Mouse (Mus musculus): ENCODE measurements around the gene Fam161a. TPM values are rescaled to one million over a fixed set of nuclear protein-coding genes. Genes with fewer than 3 reads are reported as not detected.

Gene Fam161a
- polyA plus RNA-seq, 1 experiment from 2014 or later, result 4.7 TPM

DNA sequence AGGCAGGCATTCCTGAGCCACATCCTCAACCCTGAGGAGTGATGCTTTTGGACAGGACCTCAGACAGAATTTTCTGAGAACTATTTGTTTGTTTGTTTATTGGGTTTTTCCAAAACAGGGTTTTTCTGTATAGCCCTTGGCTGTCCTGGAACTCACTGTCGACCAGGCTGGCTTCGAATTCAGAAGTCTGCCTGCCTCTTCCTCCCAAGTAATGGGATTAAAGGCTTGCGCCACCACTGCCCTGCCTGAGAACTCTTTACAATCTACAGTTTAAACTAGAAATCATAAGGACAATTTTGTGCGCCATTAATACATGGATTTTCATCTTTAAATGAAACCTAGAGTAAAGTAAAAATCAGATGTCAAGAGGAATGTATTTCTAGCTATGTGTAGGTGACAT is 11.9 kb upstream of the Fam161a start:
- no peak overlapping the region for H3K27ac ChIP-seq (replicated peaks)
- H3K27me3 ChIP-seq, result no peaks in the 10 kb centered on the region
- no peaks in the 10 kb centered on the region for H3K9me3 ChIP-seq
- no peak overlapping the region for H3K4me3 ChIP-seq
- no peak overlapping the region for H3K9ac ChIP-seq (replicated peaks)
- peaks cover 13% of the 10 kb centered on the region for H3K4me1 ChIP-seq
- no peak for ATAC-seq (ENCODE audit: low FRiP score, low read depth)
- H3K4me2 ChIP-seq (replicated peaks), result no peak overlapping the region
- H3K36me3 ChIP-seq, result peaks cover 61% of the 10 kb centered on the region
- WGBS, result 94% methylated on average over 4 of the region's 4 CpGs

DNA sequence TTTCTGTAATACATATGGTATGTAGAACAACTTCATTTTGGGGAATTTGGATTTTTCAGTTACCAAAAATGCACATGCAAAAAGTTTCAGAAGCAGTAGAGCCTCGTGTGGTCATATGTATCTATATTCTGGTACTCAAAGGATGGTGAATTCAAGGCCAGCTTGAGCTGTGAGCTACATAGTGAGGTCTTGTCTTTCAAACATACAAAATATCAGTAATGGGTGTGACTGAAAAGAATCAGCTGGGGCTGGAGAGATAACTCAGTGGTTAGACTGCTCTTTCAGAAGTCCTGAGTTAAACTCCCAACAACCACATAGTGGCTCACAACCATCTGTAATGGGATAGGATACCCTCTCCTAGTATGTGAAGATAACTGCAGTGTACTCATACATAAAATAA is 9.0 kb upstream of the Fam161a start:
- H3K36me3 ChIP-seq, result peaks cover 82% of the 10 kb centered on the region
- 92% methylated on average over 1 of the region's 1 CpGs for WGBS
- no peak overlapping the region for H3K4me2 ChIP-seq (replicated peaks)
- no peaks in the 10 kb centered on the region for H3K27me3 ChIP-seq
- H3K9ac ChIP-seq (replicated peaks), result no peak overlapping the region
- no peak overlapping the region for H3K27ac ChIP-seq (replicated peaks)
- H3K4me1 ChIP-seq, result no peaks in the 10 kb centered on the region
- H3K9me3 ChIP-seq, result no peaks in the 10 kb centered on the region
- no peak for ATAC-seq (ENCODE audit: low FRiP score, low read depth)
- no peak overlapping the region for H3K4me3 ChIP-seq

DNA sequence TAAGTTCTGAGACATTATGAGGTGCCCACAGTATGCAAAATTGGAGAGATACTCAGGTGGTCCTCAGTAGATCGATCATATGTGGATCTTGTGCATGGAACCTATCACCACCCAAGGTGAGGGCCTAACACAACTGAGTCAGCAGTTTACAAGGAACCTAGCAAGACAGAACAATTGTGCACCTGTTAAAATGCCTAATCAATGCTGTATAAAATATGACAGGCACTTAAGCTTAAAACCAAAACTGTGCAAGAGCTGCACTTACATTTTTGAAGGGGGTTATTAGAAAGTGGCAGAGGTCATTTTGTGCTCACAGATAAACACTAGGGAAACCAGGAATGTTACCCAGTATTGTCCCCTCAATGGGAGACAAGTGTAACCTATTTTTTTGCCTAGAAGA is 2.1 kb upstream of the Fam161a start:
- Histone ChIP-seq H3K27ac (replicated peaks) (no peak overlapping the region), H3K27me3 (no peaks in the 10 kb centered on the region), H3K9me3 (no peaks in the 10 kb centered on the region), H3K4me1 (peaks cover 4% of the 10 kb centered on the region; the same call in 1 of the 2 replicates), H3K36me3 (peaks cover 38% of the 10 kb centered on the region), H3K4me3 (no peak overlapping the region), H3K9ac (replicated peaks) (no peak overlapping the region), H3K4me2 (replicated peaks) (no peak overlapping the region)
- ATAC-seq (ENCODE audit: low FRiP score, low read depth), result no peak
- 93% methylated on average over 1 of the region's 1 CpGs for WGBS

DNA sequence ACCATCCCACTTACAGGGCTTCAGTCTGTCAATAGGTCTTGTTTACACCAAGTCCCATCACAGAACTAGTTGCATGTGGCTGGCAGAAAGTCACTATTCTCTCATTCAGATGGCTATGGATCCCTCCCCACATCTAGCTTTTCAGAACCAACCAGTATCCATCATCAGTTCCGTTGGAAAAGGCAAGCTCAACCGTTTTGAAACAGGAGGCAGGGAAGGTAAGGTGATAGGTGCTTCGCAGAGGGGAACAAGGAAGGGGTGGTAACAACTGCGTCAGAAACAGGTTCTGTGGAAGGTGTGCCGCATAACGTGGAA is 208 bp upstream of the Fam161a start:
- Histone ChIP-seq H3K36me3 (peaks cover 23% of the 10 kb centered on the region), H3K4me2 (replicated peaks) (peak overlapping the region; percentile 68), H3K4me1 (peaks cover 4% of the 10 kb centered on the region; the same call in 1 of the 2 replicates), H3K27me3 (no peaks in the 10 kb centered on the region), H3K9me3 (no peaks in the 10 kb centered on the region), H3K9ac (replicated peaks) (peak overlapping the region; percentile 44), H3K4me3 (peak overlapping the region; percentile 49), H3K27ac (replicated peaks) (peak overlapping the region; percentile 95)
- peak; percentile 17; the same call in 1 of the 2 replicates for ATAC-seq (ENCODE audit: low FRiP score, low read depth)
- WGBS, result 9% methylated on average over 6 of the region's 6 CpGs

DNA sequence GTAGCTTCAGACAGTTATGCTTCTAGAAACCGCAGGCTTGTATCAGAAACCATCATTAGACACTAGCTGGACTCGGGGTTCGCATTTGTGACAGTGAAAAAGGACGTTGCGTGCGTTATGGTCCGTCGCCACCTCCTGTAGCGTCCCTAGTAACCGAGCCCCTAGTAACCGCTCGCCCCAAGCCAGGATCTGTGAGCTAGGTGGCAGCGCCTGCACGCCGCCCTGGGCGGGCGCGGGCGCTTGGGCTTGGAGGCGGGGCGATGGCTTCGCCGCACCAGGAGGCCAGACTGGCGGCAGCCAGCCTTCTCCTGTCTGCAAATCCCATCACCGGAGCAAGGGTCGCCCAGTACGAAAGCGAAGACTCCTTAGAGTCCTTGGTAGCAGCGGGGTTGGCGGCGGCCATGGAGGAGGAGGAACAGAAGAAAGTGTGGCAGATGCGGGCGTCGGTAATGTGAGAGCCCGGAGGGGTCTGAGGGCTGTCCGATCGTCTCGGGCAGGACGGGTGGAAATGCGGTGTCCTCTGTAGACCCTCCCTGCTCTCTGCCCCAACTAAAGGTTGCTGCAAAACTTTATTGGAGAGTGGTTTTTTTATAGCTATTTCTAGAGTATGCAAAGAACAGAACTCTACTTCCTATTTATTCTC is 971 bp downstream of the Fam161a start:
- Histone ChIP-seq H3K4me2 (replicated peaks) (peak overlapping the region; percentile 68), H3K4me3 (peak overlapping the region; percentile 49), H3K9ac (replicated peaks) (peak overlapping the region; percentile 66), H3K27ac (replicated peaks) (peak overlapping the region; percentile 95), H3K9me3 (no peaks in the 10 kb centered on the region), H3K4me1 (peaks cover 4% of the 10 kb centered on the region; the same call in 1 of the 2 replicates), H3K36me3 (peaks cover 16% of the 10 kb centered on the region), H3K27me3 (no peaks in the 10 kb centered on the region)
- ATAC-seq (ENCODE audit: low FRiP score, low read depth), result peak; percentile 97
- under 1% methylated on average over 40 of the region's 40 CpGs for WGBS

DNA sequence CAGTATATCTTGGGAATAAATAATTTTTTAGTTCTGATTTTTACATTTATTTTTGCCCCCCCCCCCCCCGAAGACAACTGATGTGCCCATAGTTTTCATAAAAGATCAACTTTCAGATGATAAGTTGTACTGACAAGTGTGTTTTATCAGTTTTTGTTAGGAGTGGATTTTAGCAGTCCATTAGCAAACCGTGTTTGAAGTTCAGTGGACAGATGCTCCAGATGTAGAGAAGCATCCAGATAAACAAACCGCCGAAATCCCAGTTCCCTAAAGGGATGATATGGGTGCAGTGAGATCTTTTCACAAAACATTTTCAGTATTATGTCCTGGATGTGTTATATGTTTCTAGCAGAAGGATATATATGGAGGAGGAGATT is 1.5 kb downstream of the Fam161a start:
- H3K9ac ChIP-seq (replicated peaks), result no peak overlapping the region; the same call in 1 of the 2 replicates
- peak overlapping the region; percentile 95; the same call in 1 of the 2 replicates for H3K27ac ChIP-seq (replicated peaks)

DNA sequence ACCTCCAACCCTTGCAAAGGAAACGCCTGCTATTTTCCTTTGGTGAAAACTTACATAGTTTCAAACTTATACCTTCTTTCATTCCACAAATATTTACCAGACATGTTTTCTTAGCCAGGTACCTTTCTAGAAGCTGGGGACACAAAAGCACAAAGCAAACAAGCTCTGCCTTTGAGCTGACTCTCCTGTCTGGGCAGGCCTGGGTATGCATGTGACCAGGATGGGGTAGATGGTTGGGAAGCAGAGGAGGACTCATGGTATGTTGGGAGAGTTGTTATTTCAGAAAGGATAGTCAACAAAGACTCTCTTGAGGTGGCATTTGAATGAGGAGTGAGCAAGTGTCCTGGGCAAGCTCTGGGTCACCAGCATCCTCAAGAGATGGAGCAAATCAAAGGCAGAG is 5.8 kb downstream of the Fam161a start:
- no peak overlapping the region for H3K9ac ChIP-seq (replicated peaks)
- no peak overlapping the region for H3K4me3 ChIP-seq
- no peaks in the 10 kb centered on the region for H3K36me3 ChIP-seq
- no peak overlapping the region for H3K27ac ChIP-seq (replicated peaks)
- H3K4me1 ChIP-seq, result no peaks in the 10 kb centered on the region
- no peaks in the 10 kb centered on the region for H3K9me3 ChIP-seq
- ATAC-seq (ENCODE audit: low FRiP score, low read depth), result no peak
- 69% methylated on average over 1 of the region's 1 CpGs for WGBS
- H3K27me3 ChIP-seq, result no peaks in the 10 kb centered on the region
- no peak overlapping the region for H3K4me2 ChIP-seq (replicated peaks)

More for the DNA sequence above, 1.5 kb downstream of the Fam161a start:
- Histone ChIP-seq H3K27me3 (no peaks in the 10 kb centered on the region), H3K4me3 (peak overlapping the region; percentile 49), H3K36me3 (peaks cover 11% of the 10 kb centered on the region), H3K9me3 (no peaks in the 10 kb centered on the region), H3K4me2 (replicated peaks) (peak overlapping the region; percentile 68), H3K4me1 (peaks cover 4% of the 10 kb centered on the region; the same call in 1 of the 2 replicates)
- 36% methylated on average over 4 of the region's 4 CpGs for WGBS
- ATAC-seq (ENCODE audit: low FRiP score, low read depth), result no peak

DNA sequence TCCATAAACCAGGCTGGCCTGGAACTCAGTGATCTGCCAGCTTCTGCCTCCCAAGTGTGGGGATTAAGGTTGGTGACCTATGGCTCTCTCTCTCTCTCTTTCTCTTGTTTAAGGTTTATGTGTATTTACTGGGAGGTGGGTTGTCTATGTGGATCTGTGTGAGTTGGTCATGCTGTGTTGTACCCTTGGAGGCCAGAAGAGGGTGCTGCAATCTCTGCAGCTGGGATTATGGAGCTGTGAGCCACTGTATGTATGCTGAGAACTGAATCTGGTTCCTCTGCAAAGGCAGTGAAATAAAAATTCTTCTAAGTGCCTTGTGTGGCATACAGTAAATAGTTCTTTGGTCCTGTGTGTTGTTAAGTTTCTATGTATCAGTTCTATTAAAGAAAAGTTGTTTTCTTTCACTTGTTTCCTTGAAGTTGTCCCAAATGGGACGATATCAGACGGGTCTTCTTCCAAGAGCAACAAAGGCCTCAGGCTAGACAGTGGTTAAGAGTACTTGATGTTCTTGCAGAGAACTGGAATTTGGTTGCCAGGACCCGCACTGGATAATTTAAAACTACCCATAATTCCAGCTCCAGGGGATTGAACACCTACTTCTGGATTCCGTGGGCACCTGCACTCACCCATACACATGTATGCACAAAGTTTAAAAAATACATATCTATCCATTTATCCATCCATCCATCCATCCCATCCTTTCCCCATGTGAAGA is 6.4 kb downstream of the Fam161a start:
- Histone ChIP-seq H3K4me2 (replicated peaks) (no peak overlapping the region), H3K9ac (replicated peaks) (no peak overlapping the region), H3K36me3 (no peaks in the 10 kb centered on the region), H3K4me3 (no peak overlapping the region), H3K4me1 (no peaks in the 10 kb centered on the region), H3K27me3 (no peaks in the 10 kb centered on the region), H3K27ac (replicated peaks) (no peak overlapping the region), H3K9me3 (no peaks in the 10 kb centered on the region)
- WGBS, result 91% methylated on average over 4 of the region's 4 CpGs
- no peak for ATAC-seq (ENCODE audit: low FRiP score, low read depth)

DNA sequence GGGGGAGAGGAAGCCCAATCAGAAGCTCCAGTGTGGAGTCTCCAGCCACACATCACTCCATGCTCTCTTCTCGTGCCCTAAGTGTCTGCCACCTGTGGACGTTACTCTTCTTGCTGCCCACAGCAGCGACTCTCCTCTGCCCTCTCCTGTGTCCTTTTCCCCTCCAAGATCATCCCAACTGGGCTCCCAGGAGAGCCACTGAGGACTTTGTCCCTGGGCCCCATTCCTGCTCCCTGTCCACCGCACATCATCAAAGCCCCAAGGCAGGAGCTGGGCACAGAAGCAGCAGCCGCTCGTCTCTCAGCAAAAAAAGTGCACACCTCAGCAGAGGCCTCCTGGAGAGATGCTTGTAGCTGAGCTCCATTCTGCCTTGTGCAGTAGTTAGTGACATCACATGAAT is 7.7 kb downstream of the Fam161a start:
- no peak overlapping the region for H3K9ac ChIP-seq (replicated peaks)
- no peak for ATAC-seq (ENCODE audit: low FRiP score, low read depth)
- no peak overlapping the region for H3K27ac ChIP-seq (replicated peaks)
- no peaks in the 10 kb centered on the region for H3K27me3 ChIP-seq
- no peak overlapping the region for H3K4me3 ChIP-seq
- no peak overlapping the region for H3K4me2 ChIP-seq (replicated peaks)
- H3K36me3 ChIP-seq, result no peaks in the 10 kb centered on the region
- no peaks in the 10 kb centered on the region for H3K9me3 ChIP-seq
- H3K4me1 ChIP-seq, result no peaks in the 10 kb centered on the region
- 76% methylated on average over 6 of the region's 6 CpGs for WGBS

DNA sequence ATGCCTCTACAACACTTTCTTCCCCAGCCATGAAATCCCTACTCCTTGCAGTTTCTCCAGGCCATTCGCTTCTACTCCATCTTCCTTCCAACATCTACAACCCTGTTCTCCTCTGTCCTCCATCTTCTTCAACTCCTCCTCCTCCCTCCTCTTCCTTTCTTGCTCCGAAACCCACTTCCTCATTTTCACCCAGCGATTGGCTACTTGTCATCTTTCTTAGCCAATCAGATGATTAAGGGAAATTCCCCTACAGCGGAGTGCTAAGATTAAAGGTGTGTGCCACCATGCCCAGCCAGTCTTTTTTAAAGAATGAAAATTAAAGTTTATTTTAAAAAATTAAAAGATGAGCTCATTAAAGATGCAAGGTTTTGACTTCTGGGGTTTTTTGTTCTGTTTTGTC is 10.6 kb downstream of the Fam161a start:
- no peaks in the 10 kb centered on the region for H3K9me3 ChIP-seq
- ATAC-seq (ENCODE audit: low FRiP score, low read depth), result no peak
- no peaks in the 10 kb centered on the region for H3K27me3 ChIP-seq
- WGBS, result 96% methylated on average over 4 of the region's 4 CpGs
- no peaks in the 10 kb centered on the region for H3K4me1 ChIP-seq
- no peak overlapping the region for H3K4me3 ChIP-seq
- no peak overlapping the region for H3K4me2 ChIP-seq (replicated peaks)
- no peak overlapping the region for H3K27ac ChIP-seq (replicated peaks)
- no peaks in the 10 kb centered on the region for H3K36me3 ChIP-seq
- no peak overlapping the region for H3K9ac ChIP-seq (replicated peaks)

DNA sequence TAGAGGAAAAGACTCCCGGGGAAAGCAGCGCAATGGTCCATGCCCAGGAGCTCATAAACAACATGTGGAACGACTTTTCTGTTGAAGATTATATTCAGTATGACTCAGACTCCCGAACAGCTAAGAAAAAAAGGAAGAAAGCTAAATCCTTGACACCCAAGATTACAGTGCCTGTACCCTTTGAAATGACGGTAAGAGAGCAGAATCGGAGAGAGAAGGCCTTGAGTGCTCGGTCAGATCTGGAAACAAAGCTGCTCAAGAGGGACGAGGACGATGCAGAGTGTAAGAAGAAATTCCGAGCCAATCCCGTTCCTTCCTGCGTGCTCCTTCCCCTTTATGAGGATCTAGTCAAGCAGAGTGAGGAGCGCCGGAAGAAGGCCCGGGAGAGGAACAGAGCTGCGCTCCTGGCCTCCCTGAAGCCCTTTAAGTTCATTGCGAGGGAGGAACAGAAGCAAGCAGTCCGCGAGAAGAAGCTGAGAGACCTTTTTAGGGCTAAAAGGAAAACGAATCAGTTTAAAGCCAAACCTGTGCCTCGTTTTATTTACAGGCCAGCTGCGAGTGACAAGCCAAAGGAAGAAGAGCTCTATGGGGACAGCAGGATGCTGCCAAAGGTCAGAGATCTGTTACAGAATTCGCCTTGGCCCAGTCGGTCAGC is 12.9 kb downstream of the Fam161a start:
- Histone ChIP-seq H3K9ac (replicated peaks) (no peak overlapping the region), H3K4me1 (no peaks in the 10 kb centered on the region), H3K9me3 (no peaks in the 10 kb centered on the region), H3K27me3 (no peaks in the 10 kb centered on the region), H3K36me3 (no peaks in the 10 kb centered on the region), H3K27ac (replicated peaks) (no peak overlapping the region), H3K4me3 (no peak overlapping the region), H3K4me2 (replicated peaks) (no peak overlapping the region)
- WGBS, result 66% methylated on average over 24 of the region's 24 CpGs
- no peak for ATAC-seq (ENCODE audit: low FRiP score, low read depth)

DNA sequence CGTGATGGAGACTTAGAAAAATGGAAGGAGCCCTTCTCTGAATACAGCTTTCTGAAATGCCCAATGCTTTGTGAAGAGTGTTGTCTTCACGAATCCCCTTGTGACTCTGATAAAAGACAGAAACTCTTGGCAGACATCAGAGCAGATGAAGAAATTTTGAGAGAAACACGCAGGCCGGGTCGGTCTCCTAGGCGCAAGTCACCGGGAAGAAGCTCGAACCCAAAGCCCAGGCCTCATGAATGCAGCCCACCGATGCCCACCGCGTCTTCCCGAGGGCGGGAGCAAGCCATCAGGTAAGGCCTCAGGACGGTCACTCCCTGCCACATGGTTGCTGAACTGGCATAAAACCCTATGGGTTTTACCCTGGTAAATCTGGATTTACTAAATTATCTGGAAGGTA is 13.5 kb downstream of the Fam161a start:
- WGBS, result 91% methylated on average over 14 of the region's 14 CpGs
- Histone ChIP-seq H3K27ac (replicated peaks) (no peak overlapping the region), H3K4me3 (no peak overlapping the region), H3K36me3 (no peaks in the 10 kb centered on the region), H3K9ac (replicated peaks) (no peak overlapping the region), H3K27me3 (no peaks in the 10 kb centered on the region), H3K9me3 (no peaks in the 10 kb centered on the region), H3K4me2 (replicated peaks) (no peak overlapping the region), H3K4me1 (no peaks in the 10 kb centered on the region)
- no peak for ATAC-seq (ENCODE audit: low FRiP score, low read depth)

Measured in midbrain, embryonic 12.5 days (tissue).